Mouse (Mus musculus) adrenal gland, adult 10 weeks (tissue): ENCODE results near the gene Sptb. TPM values are rescaled to one million over a fixed set of nuclear protein-coding genes. Genes with fewer than 3 reads are reported as not detected.

Experiments used
- polyA plus RNA-seq: library from polyadenylated mRNA; stranded (reverse); fragments of 350-450 nt; fragmentation: Illumina TruSeq; extraction: RNeasy Lipid Tissue Mini Kit (QIAGEN cat#74804); gene quantifications from one replicate; pipeline ENCODE4 v1.2.3, GENCODE M21; 2014; ENCODE audit warnings: low read depth, low replicate concordance

The Sptb gene
- polyA plus RNA-seq, result 0.99 TPM

GRCm38 (mm10) chr12:76710351-76711100 lies at the start of gene Sptb:
Sptb (minus strand) TSS chr12:76710547.

GRCm38 (mm10) chr12:76530580-76531139 lies 179.7 kb downstream of the Sptb start, which contains the start of gene Plekhg3:
Plekhg3 (plus strand) TSS chr12:76530891.

Other genes with a start within 250 kb of the Sptb start
- 1.5 TPM for gene Plekhg3, start 179.7 kb downstream of the Sptb start, polyA plus RNA-seq
- gene Churc1, start 55.0 kb upstream of the Sptb start, polyA plus RNA-seq, result 129 TPM
- 2.1 TPM for gene Fntb, start 55.0 kb upstream of the Sptb start, polyA plus RNA-seq
- not detected for gene Gpx2, start 85.0 kb upstream of the Sptb start, polyA plus RNA-seq
- gene Rab15, start 112.4 kb upstream of the Sptb start, polyA plus RNA-seq, result 2.5 TPM